Mouse (Mus musculus) R1 (cell line): ENCODE measurements around the gene Spryd4.
"Not testable (repeated sequence)": the region's sequence is repeated elsewhere in the genome, so short reads cannot be mapped to it uniquely, and the experiment has no call there.

ENCODE experiments used
- DNase-seq: peaks from one replicate; pipeline ENCODE4 v3.0.0-alpha.2; 2018; ENCODE audit warnings: low read depth, low spot score

Gene Spryd4

GRCm38 (mm10) chr10:128225538-128225937 lies 13.9 kb upstream of the Spryd4 start, which contains the start of gene Mip:
Gene Mip (plus strand): TSS chr10:128225838.
- no peak for DNase-seq

- DNase-seq = no peak
Measured at GRCm38 (mm10) chr10:128225064-128225463, 13.5 kb upstream of the Spryd4 start.

- peak; percentile 58 for DNase-seq
Measured at GRCm38 (mm10) chr10:128221533-128222286, 10.1 kb upstream of the Spryd4 start.

GRCm38 (mm10) chr10:128218387-128219117 lies 6.9 kb upstream of the Spryd4 start:
- no peak for DNase-seq

- DNase-seq = no peak
Measured at GRCm38 (mm10) chr10:128214981-128215380, 3.4 kb upstream of the Spryd4 start.

GRCm38 (mm10) chr10:128214112-128214511 lies 2.5 kb upstream of the Spryd4 start:
- not testable (repeated sequence) for DNase-seq

- peak; percentile 82 for DNase-seq
Measured at GRCm38 (mm10) chr10:128212871-128213323, 1.3 kb upstream of the Spryd4 start.

- DNase-seq = no peak
Measured at GRCm38 (mm10) chr10:128212148-128212547, 541 bp upstream of the Spryd4 start.

- peak; percentile 28 for DNase-seq
Measured at GRCm38 (mm10) chr10:128210954-128211353, 653 bp downstream of the Spryd4 start.

GRCm38 (mm10) chr10:128210131-128210530 lies 1.5 kb downstream of the Spryd4 start:
- no peak for DNase-seq

- DNase-seq = no peak
Measured at GRCm38 (mm10) chr10:128209311-128210009, 2.1 kb downstream of the Spryd4 start.

- no peak for DNase-seq
Measured at GRCm38 (mm10) chr10:128208326-128208725, 3.3 kb downstream of the Spryd4 start.

GRCm38 (mm10) chr10:128204941-128205340 lies 6.7 kb downstream of the Spryd4 start:
- peak; percentile 62 for DNase-seq

GRCm38 (mm10) chr10:128201856-128202255 lies 9.8 kb downstream of the Spryd4 start:
- no peak for DNase-seq

GRCm38 (mm10) chr10:128194551-128195461 lies 16.8 kb downstream of the Spryd4 start:
- peak; percentile 81 for DNase-seq

GRCm38 (mm10) chr10:128194024-128194550 lies 17.5 kb downstream of the Spryd4 start, which contains the start of gene Gls2:
Gene Gls2 (plus strand): TSS chr10:128194457.
- peak; percentile 98 for DNase-seq

- DNase-seq = no peak
Measured at GRCm38 (mm10) chr10:128193113-128193512, 18.5 kb downstream of the Spryd4 start.

GRCm38 (mm10) chr10:128192030-128192766 lies 19.4 kb downstream of the Spryd4 start:
- DNase-seq = not testable (repeated sequence)

GRCm38 (mm10) chr10:128191472-128191871 lies 20.1 kb downstream of the Spryd4 start:
- no peak for DNase-seq
